Mouse (Mus musculus): ENCODE measurements around the gene 9530068E07Rik. TPM values are rescaled to one million over a fixed set of nuclear protein-coding genes. Genes with fewer than 3 reads are reported as not detected.

The 9530068E07Rik gene
- polyA plus RNA-seq, 1 experiment from 2014 or later = 199 TPM

DNA sequence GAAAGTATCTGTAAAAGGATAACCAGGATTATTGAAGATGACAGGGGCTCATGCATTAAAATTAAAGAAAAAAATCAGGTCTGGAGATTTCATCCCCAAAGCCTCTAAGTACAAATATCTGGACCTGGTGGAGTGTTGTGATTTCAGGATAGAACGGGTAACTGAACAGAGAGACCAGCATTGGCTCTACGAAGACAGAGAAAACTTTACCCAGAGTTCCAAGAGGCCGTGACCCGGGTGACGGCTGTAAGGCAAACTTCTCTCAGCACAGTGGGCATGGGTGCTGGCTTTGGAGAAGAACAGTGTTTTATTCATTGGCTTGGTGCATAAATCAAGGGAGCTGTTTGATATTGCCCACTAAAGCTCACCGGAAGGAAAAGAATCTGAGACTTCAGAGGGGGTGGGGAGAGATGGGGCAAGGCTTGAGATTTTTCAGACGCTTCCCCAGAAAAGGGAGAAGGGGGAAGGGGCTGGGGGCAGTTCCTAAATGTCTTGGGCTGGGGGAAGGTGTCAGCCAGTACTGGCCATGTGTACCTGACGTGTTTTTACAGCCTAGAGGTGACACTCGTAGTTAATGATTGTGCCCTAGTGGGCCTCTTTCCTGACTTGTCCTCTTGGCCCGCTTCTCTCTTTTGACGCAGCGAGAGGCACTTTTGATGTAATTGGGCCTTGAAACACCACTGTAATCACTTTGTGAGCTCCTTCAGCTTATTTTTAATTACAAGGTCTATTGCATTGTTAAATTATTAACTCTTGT, 24.2 kb downstream of the 9530068E07Rik start:
- Histone ChIP-seq H3K4me1 (ENCODE audit: control insufficient read depth, insufficient read depth, low read length) (no peaks in the 10 kb centered on the region), H3K36me3 (ENCODE audit: control insufficient read depth, insufficient read depth, low read length) (no peaks in the 10 kb centered on the region), H3K9me3 (ENCODE audit: control insufficient read depth, low read length) (no peaks in the 10 kb centered on the region), H3K4me3 (ENCODE audit: low read depth, low read length) (no peak overlapping the region), H3K27me3 (replicated peaks; ENCODE audit: control insufficient read depth, insufficient read depth, low read length) (no peaks in the 10 kb centered on the region), H3K27ac (replicated peaks; ENCODE audit: low read depth, low read length) (no peak overlapping the region), H3K9ac (ENCODE audit: low read depth, low read length) (no peak overlapping the region), H3K4me2 (ENCODE audit: low read depth, low read length) (no peak overlapping the region)
- ATAC-seq (ENCODE audit: low read depth) = no peak
- WGBS = 62% methylated on average over 12 of the region's 12 CpGs
- no peak for DNase-seq (ENCODE audit: low spot score)

DNA sequence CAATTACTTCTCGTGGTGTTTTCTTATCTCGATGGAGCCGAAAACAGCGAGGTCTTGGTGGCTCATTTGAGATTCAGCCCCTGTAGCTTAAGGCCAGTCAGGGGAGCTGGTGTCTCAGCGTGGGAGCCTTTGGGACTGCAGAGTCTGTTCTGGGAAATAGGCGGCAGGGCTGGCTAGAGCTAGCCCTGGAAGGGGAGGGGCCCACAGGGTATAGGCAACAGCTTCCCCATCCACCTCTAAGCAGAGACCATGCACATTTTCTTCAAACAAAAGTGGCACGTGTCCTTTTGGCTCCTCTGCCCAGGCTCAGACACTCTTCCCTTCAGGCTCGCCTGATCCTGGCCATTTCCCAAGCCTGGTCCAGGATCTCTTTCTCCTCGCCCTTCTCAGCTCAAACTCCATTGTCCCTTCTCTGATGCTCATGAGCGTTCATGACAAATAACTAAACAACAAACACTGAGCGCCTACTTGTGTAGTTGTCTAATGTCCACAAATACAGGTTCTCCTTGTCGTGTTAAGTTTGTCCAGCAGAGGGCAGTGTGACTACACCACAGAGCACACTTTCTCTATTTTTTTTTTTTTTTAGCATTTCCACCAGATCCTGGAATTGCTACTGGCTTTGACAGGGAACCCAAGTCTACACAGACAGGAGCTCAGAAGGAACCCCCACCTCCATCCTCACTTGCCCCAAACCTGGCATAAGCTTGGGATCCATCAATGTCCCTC, 25.0 kb downstream of the 9530068E07Rik start:
- ATAC-seq (ENCODE audit: low read depth) (no peak), DNase-seq (ENCODE audit: low spot score) (peak; percentile 55)
- Histone ChIP-seq H3K4me1 (ENCODE audit: control insufficient read depth, insufficient read depth, low read length) (no peaks in the 10 kb centered on the region), H3K36me3 (ENCODE audit: control insufficient read depth, insufficient read depth, low read length) (no peaks in the 10 kb centered on the region), H3K4me3 (ENCODE audit: low read depth, low read length) (no peak overlapping the region), H3K9ac (ENCODE audit: low read depth, low read length) (no peak overlapping the region), H3K27ac (replicated peaks; ENCODE audit: low read depth, low read length) (no peak overlapping the region), H3K27me3 (replicated peaks; ENCODE audit: control insufficient read depth, insufficient read depth, low read length) (no peaks in the 10 kb centered on the region), H3K9me3 (ENCODE audit: control insufficient read depth, low read length) (no peaks in the 10 kb centered on the region), H3K4me2 (ENCODE audit: low read depth, low read length) (no peak overlapping the region)
- 42% methylated on average over 12 of the region's 12 CpGs for WGBS

DNA sequence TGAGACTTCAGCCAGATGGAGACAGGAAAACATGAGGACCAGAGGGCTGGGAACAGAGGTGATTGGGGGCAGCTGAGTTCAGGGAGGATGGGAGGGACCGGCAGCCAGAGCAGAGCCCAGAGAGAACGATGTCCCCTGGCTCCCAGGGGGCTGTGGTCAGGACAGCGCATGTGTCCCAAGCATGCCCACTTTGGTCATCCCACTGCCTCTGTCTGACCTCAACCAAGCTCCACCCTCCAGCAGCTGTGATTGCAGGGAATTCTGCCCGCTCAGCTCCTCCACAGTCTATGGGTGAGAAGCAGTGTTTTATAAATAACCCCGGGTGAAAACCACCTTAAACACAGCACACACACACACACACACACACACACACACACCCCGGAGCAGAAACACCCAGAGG, 33.2 kb downstream of the 9530068E07Rik start:
- Histone ChIP-seq H3K4me3 (ENCODE audit: low read depth, low read length) (no peak overlapping the region), H3K9ac (ENCODE audit: low read depth, low read length) (no peak overlapping the region), H3K27me3 (replicated peaks; ENCODE audit: control insufficient read depth, insufficient read depth, low read length) (no peaks in the 10 kb centered on the region), H3K27ac (replicated peaks; ENCODE audit: low read depth, low read length) (no peak overlapping the region), H3K4me1 (ENCODE audit: control insufficient read depth, insufficient read depth, low read length) (no peaks in the 10 kb centered on the region), H3K9me3 (ENCODE audit: control insufficient read depth, low read length) (no peaks in the 10 kb centered on the region), H3K4me2 (ENCODE audit: low read depth, low read length) (no peak overlapping the region), H3K36me3 (ENCODE audit: control insufficient read depth, insufficient read depth, low read length) (no peaks in the 10 kb centered on the region)
- ATAC-seq (ENCODE audit: low read depth) (no peak), DNase-seq (ENCODE audit: low spot score) (no peak)
- 63% methylated on average over 6 of the region's 6 CpGs for WGBS

DNA sequence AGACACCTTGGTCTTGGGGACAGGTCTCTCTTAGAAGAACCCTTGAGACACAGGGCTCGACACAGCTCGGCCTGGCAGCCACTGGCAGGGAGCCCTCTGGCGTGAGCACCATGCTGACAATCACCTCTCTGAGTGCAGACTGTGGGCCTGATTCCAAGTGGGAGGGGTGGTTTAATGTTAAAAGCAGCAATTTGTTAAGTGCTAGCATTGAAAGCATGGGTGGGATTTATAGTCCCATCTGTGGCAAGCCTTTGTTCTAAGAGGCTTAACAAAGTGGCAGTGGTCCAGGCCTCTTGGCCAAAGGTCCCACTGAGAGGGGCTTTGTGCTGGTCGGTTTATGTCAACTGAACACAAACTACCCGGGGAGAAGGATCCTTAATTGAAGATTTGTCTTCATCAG, 35.4 kb downstream of the 9530068E07Rik start:
- no peak overlapping the region for H3K4me2 ChIP-seq (ENCODE audit: low read depth, low read length)
- H3K9ac ChIP-seq (ENCODE audit: low read depth, low read length) = no peak overlapping the region
- H3K4me1 ChIP-seq (ENCODE audit: control insufficient read depth, insufficient read depth, low read length) = peaks cover 2% of the 10 kb centered on the region; the same call in 1 of the 2 replicates
- H3K36me3 ChIP-seq (ENCODE audit: control insufficient read depth, insufficient read depth, low read length) = no peaks in the 10 kb centered on the region
- H3K27ac ChIP-seq (replicated peaks; ENCODE audit: low read depth, low read length) = no peak overlapping the region
- H3K4me3 ChIP-seq (ENCODE audit: low read depth, low read length) = no peak overlapping the region
- peak; percentile 15; the same call in 1 of the 2 replicates for ATAC-seq (ENCODE audit: low read depth)
- 54% methylated on average over 5 of the region's 5 CpGs for WGBS
- no peaks in the 10 kb centered on the region for H3K27me3 ChIP-seq (replicated peaks; ENCODE audit: control insufficient read depth, insufficient read depth, low read length)
- H3K9me3 ChIP-seq (ENCODE audit: control insufficient read depth, low read length) = no peaks in the 10 kb centered on the region
- DNase-seq (ENCODE audit: low spot score) = peak; percentile 73

DNA sequence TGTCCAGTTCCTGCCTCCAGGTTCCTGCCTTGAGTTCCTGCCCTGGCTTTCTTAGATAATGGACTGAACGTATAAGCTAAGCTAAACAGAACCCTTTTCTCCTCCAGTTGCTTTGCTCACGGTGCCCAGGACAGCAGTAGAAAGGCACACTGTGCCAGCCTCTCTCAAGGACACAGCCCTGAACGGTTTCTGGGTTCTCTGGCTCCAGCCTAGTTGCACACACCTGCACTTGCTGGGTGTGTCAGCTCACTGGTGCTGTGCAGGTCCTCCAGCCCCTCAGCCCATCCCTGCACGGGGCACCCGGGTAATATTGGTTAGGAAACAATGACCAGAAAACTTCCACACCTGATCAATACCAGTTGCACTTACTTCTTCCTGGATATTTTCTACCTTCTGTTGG, 35.9 kb downstream of the 9530068E07Rik start:
- Histone ChIP-seq H3K4me3 (ENCODE audit: low read depth, low read length) (no peak overlapping the region), H3K27me3 (replicated peaks; ENCODE audit: control insufficient read depth, insufficient read depth, low read length) (no peaks in the 10 kb centered on the region), H3K9ac (ENCODE audit: low read depth, low read length) (no peak overlapping the region), H3K9me3 (ENCODE audit: control insufficient read depth, low read length) (no peaks in the 10 kb centered on the region), H3K4me2 (ENCODE audit: low read depth, low read length) (no peak overlapping the region), H3K27ac (replicated peaks; ENCODE audit: low read depth, low read length) (no peak overlapping the region), H3K4me1 (ENCODE audit: control insufficient read depth, insufficient read depth, low read length) (peaks cover 6% of the 10 kb centered on the region; the same call in 1 of the 2 replicates), H3K36me3 (ENCODE audit: control insufficient read depth, insufficient read depth, low read length) (no peaks in the 10 kb centered on the region)
- ATAC-seq (ENCODE audit: low read depth) (no peak), DNase-seq (ENCODE audit: low spot score) (no peak)
- 93% methylated on average over 5 of the region's 5 CpGs for WGBS

DNA sequence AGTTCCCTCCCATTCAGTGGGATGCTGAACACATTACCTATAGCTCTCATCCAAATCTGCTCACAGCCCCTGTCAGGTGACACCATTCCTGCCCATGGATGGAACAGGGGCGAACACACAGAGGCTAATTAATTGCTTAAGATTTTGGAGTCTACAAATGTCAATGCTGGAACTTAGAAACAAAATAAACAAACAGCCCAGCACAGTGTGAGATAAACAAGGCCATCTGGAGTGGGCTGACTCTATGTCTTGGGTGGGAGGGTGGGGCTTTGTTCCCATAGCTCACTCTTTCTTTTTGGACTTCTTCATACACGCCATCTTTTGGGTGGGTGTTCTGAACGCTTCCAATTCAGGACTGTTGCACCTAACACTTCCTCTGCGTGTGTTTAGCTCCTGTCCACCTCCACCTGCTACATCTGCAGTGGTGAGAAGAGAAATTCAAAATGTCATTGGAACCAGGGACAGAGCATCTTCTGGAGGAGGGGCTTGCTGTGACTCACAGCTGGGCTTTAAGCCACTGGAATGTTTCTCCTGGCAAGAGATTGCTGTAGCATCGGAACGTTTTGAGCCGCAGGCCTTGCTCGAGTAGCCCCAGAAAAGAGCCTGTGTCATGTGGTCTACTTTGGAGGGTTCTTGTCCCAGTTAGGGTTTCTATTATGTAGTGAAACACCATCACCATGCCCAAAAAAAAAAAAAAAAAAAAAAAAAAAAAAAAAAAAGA, 37.0 kb downstream of the 9530068E07Rik start:
- DNase-seq (ENCODE audit: low spot score) (peak; percentile 47), ATAC-seq (ENCODE audit: low read depth) (no peak)
- Histone ChIP-seq H3K4me3 (ENCODE audit: low read depth, low read length) (no peak overlapping the region), H3K9me3 (ENCODE audit: control insufficient read depth, low read length) (no peaks in the 10 kb centered on the region), H3K4me2 (ENCODE audit: low read depth, low read length) (no peak overlapping the region), H3K27ac (replicated peaks; ENCODE audit: low read depth, low read length) (no peak overlapping the region), H3K9ac (ENCODE audit: low read depth, low read length) (no peak overlapping the region), H3K36me3 (ENCODE audit: control insufficient read depth, insufficient read depth, low read length) (no peaks in the 10 kb centered on the region), H3K27me3 (replicated peaks; ENCODE audit: control insufficient read depth, insufficient read depth, low read length) (no peaks in the 10 kb centered on the region), H3K4me1 (ENCODE audit: control insufficient read depth, insufficient read depth, low read length) (peaks cover 6% of the 10 kb centered on the region; the same call in 1 of the 2 replicates)
- WGBS = 65% methylated on average over 8 of the region's 8 CpGs

DNA sequence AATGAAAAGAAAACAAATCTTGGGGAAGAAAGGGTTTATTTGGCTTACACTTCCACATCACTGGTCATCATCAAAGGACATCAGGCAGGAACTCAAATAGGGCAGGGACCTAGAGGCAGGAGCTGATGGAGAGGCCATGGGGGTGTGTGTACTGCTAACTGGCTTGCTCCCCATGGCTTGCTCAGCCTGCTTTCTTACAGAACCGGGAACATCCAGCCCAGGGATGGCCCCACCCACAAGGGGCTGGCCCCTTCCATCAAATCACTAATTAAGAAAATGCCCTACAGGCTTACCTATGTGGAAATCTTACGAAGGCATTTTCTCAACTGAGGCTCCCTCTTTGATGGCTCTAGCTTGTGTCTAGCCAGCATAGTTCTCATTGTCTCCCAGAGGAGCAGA, 37.6 kb downstream of the 9530068E07Rik start:
- H3K9me3 ChIP-seq (ENCODE audit: control insufficient read depth, low read length) = no peaks in the 10 kb centered on the region
- 33% methylated on average over 2 of the region's 2 CpGs for WGBS
- H3K36me3 ChIP-seq (ENCODE audit: control insufficient read depth, insufficient read depth, low read length) = no peaks in the 10 kb centered on the region
- H3K4me2 ChIP-seq (ENCODE audit: low read depth, low read length) = no peak overlapping the region
- H3K27ac ChIP-seq (replicated peaks; ENCODE audit: low read depth, low read length) = no peak overlapping the region
- H3K4me1 ChIP-seq (ENCODE audit: control insufficient read depth, insufficient read depth, low read length) = peaks cover 6% of the 10 kb centered on the region; the same call in 1 of the 2 replicates
- no peak overlapping the region for H3K9ac ChIP-seq (ENCODE audit: low read depth, low read length)
- DNase-seq (ENCODE audit: low spot score) = no peak
- no peak overlapping the region for H3K4me3 ChIP-seq (ENCODE audit: low read depth, low read length)
- no peaks in the 10 kb centered on the region for H3K27me3 ChIP-seq (replicated peaks; ENCODE audit: control insufficient read depth, insufficient read depth, low read length)
- no peak for ATAC-seq (ENCODE audit: low read depth)

DNA sequence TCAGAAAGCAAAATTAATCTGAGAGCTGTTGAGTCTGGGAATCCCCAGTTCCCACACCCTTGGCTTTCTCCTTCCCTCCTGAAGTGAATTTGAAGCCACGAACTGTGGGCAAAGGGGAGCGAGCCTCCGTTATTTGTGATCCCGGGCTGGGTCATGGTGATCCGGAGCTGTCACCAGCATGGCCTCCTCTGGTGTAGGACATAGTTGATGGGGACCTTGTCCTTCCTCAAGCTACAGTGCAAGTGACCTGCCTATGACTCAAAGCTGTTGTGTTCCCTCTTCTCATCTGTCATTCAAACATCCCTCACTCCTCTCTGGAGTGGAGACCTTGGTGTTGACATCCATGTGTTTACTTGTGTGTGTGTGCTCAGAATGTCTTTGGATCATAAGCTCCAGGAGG, 39.2 kb downstream of the 9530068E07Rik start:
- no peaks in the 10 kb centered on the region for H3K9me3 ChIP-seq (ENCODE audit: control insufficient read depth, low read length)
- ATAC-seq (ENCODE audit: low read depth) (no peak), DNase-seq (ENCODE audit: low spot score) (no peak)
- H3K4me2 ChIP-seq (ENCODE audit: low read depth, low read length) = no peak overlapping the region
- no peaks in the 10 kb centered on the region for H3K36me3 ChIP-seq (ENCODE audit: control insufficient read depth, insufficient read depth, low read length)
- 81% methylated on average over 5 of the region's 5 CpGs for WGBS
- no peak overlapping the region for H3K4me3 ChIP-seq (ENCODE audit: low read depth, low read length)
- no peak overlapping the region for H3K9ac ChIP-seq (ENCODE audit: low read depth, low read length)
- no peak overlapping the region for H3K27ac ChIP-seq (replicated peaks; ENCODE audit: low read depth, low read length)
- peaks cover 6% of the 10 kb centered on the region; the same call in 1 of the 2 replicates for H3K4me1 ChIP-seq (ENCODE audit: control insufficient read depth, insufficient read depth, low read length)
- no peaks in the 10 kb centered on the region for H3K27me3 ChIP-seq (replicated peaks; ENCODE audit: control insufficient read depth, insufficient read depth, low read length)

All from embryonic facial prominence, embryonic 14.5 days (tissue).